Mouse (Mus musculus) embryonic facial prominence, embryonic 12.5 days (tissue): Measurements from ENCODE around the gene Iqsec1. TPM values are rescaled to one million over a fixed set of nuclear protein-coding genes. Genes with fewer than 3 reads are reported as not detected.

Source experiments
- ATAC-seq: fragments of 200-750 bp; cut with Nextera tagmentation; 2 replicates; pipeline ENCODE4 v1.8.0; 2017; ENCODE audit not compliant: insufficient number of reproducible peaks, insufficient read depth, low FRiP score, low TSS enrichment
- H3K27ac ChIP-seq: fragments of 300-500 bp; sonication (generic); 2 replicates; pipeline ENCODE4 v1.5.1; 2016; ENCODE audit warnings: mild to moderate bottlenecking
- H3K27me3 ChIP-seq: fragments of 300-500 bp; sonication (generic); 2 replicates; pipeline ENCODE4 v1.6.1; 2016; ENCODE audit warnings: mild to moderate bottlenecking, moderate library complexity
- H3K36me3 ChIP-seq: fragments of 300-500 bp; sonication (generic); 2 replicates; pipeline ENCODE4 v1.6.1; 2016; ENCODE audit warnings: mild to moderate bottlenecking
- H3K4me1 ChIP-seq: fragments of 300-500 bp; sonication (generic); 2 replicates; pipeline ENCODE4 v1.6.1; 2016
- H3K4me2 ChIP-seq: fragments of 300-500 bp; sonication (generic); replicated peaks from 2 replicates; pipeline ENCODE4 v1.6.1; 2016; ENCODE audit warnings: mild to moderate bottlenecking, moderate library complexity
- H3K4me3 ChIP-seq: fragments of 300-500 bp; sonication (generic); 2 replicates; pipeline ENCODE4 v1.5.1; 2016; ENCODE audit warnings: mild to moderate bottlenecking
- H3K9ac ChIP-seq: fragments of 300-500 bp; sonication (generic); 2 replicates; pipeline ENCODE4 v1.6.1; 2016; ENCODE audit warnings: mild to moderate bottlenecking, moderate library complexity
- H3K9me3 ChIP-seq: fragments of 300-500 bp; sonication (generic); 2 replicates; pipeline ENCODE4 v1.6.1; 2016; ENCODE audit warnings: mild to moderate bottlenecking, moderate library complexity
- WGBS: fragments of 180-500 bp; shearing (Covaris S2); methylation state at CpG from one replicate; pipeline ENCODE4 v1.1.7; 2016; 5-methylcytosine and 5-hydroxymethylcytosine counted together
- polyA plus RNA-seq: library from polyadenylated mRNA; unstranded; fragments of >200 nt; fragmentation: Nextera tagmentation; extraction: Ambion mirVana; gene quantifications from 2 replicates; pipeline ENCODE4 v1.2.1, GENCODE M21; 2016

The Iqsec1 gene
- polyA plus RNA-seq, 1 experiment from 2014 or later, result 11.0 TPM

- Histone ChIP-seq H3K9ac (no peak overlapping the region), H3K4me2 (no peak overlapping the region), H3K9me3 (no peaks in the 10 kb centered on the region), H3K27me3 (peaks cover 5% of the 10 kb centered on the region; the same call in 1 of the 2 replicates), H3K36me3 (no peaks in the 10 kb centered on the region), H3K27ac (no peak overlapping the region), H3K4me3 (no peak overlapping the region), H3K4me1 (peaks cover 14% of the 10 kb centered on the region; the same call in 1 of the 2 replicates)
- ATAC-seq, result no peak
Measured at GRCm38 (mm10) chr6:90734806-90735205, 253.7 kb downstream of the Iqsec1 start.

GRCm38 (mm10) chr6:90731327-90731726 lies 257.2 kb downstream of the Iqsec1 start:
- 14% methylated on average over 4 of the region's 4 CpGs for WGBS
- ATAC-seq, result no peak

GRCm38 (mm10) chr6:90729829-90730228 lies 258.7 kb downstream of the Iqsec1 start:
- Histone ChIP-seq H3K9ac (no peak overlapping the region), H3K4me2 (no peak overlapping the region)
- no peak for ATAC-seq

More at GRCm38 (mm10) chr6:90731327-90731726, 257.2 kb downstream of the Iqsec1 start:
- no peaks in the 10 kb centered on the region for H3K36me3 ChIP-seq
- H3K9ac ChIP-seq, result no peak overlapping the region
- H3K27ac ChIP-seq, result no peak overlapping the region
- no peaks in the 10 kb centered on the region for H3K27me3 ChIP-seq
- no peaks in the 10 kb centered on the region for H3K9me3 ChIP-seq
- no peak overlapping the region for H3K4me3 ChIP-seq
- peaks cover 12% of the 10 kb centered on the region; the same call in 1 of the 2 replicates for H3K4me1 ChIP-seq
- H3K4me2 ChIP-seq, result no peak overlapping the region

GRCm38 (mm10) chr6:90728491-90728931 lies 260.0 kb downstream of the Iqsec1 start:
- 0% methylated on average over 1 of the region's 1 CpGs for WGBS
- H3K4me1 ChIP-seq, result peaks cover 9% of the 10 kb centered on the region; the same call in 1 of the 2 replicates
- no peak overlapping the region for H3K4me3 ChIP-seq
- H3K27me3 ChIP-seq, result no peaks in the 10 kb centered on the region
- no peaks in the 10 kb centered on the region for H3K36me3 ChIP-seq
- no peak overlapping the region for H3K9ac ChIP-seq
- no peak overlapping the region for H3K4me2 ChIP-seq
- ATAC-seq, result peak; percentile 81
- no peak overlapping the region for H3K27ac ChIP-seq
- H3K9me3 ChIP-seq, result no peaks in the 10 kb centered on the region

More at GRCm38 (mm10) chr6:90729829-90730228, 258.7 kb downstream of the Iqsec1 start:
- Histone ChIP-seq H3K27ac (no peak overlapping the region), H3K4me1 (peaks cover 9% of the 10 kb centered on the region; the same call in 1 of the 2 replicates), H3K27me3 (no peaks in the 10 kb centered on the region), H3K9me3 (no peaks in the 10 kb centered on the region), H3K36me3 (no peaks in the 10 kb centered on the region), H3K4me3 (no peak overlapping the region)
- WGBS, result 33% methylated on average over 5 of the region's 5 CpGs

- Histone ChIP-seq H3K9ac (no peak overlapping the region), H3K27me3 (no peaks in the 10 kb centered on the region), H3K4me2 (no peak overlapping the region), H3K4me3 (no peak overlapping the region), H3K9me3 (no peaks in the 10 kb centered on the region), H3K27ac (no peak overlapping the region), H3K36me3 (no peaks in the 10 kb centered on the region), H3K4me1 (peaks cover 9% of the 10 kb centered on the region; the same call in 1 of the 2 replicates)
- 69% methylated on average over 3 of the region's 3 CpGs for WGBS
- ATAC-seq, result no peak
Measured at GRCm38 (mm10) chr6:90727826-90728225, 260.7 kb downstream of the Iqsec1 start.

- H3K4me3 ChIP-seq, result no peak overlapping the region
- no peaks in the 10 kb centered on the region for H3K36me3 ChIP-seq
- WGBS, result 68% methylated on average over 2 of the region's 2 CpGs
- H3K4me1 ChIP-seq, result peaks cover 9% of the 10 kb centered on the region; the same call in 1 of the 2 replicates
- no peaks in the 10 kb centered on the region for H3K9me3 ChIP-seq
- H3K27ac ChIP-seq, result no peak overlapping the region
- ATAC-seq, result no peak
- no peak overlapping the region for H3K4me2 ChIP-seq
- no peak overlapping the region for H3K9ac ChIP-seq
- H3K27me3 ChIP-seq, result no peaks in the 10 kb centered on the region
Measured at GRCm38 (mm10) chr6:90726711-90727122, 261.8 kb downstream of the Iqsec1 start.

GRCm38 (mm10) chr6:90725526-90725925 lies 263.0 kb downstream of the Iqsec1 start:
- Histone ChIP-seq H3K27me3 (no peaks in the 10 kb centered on the region), H3K4me3 (no peak overlapping the region), H3K4me1 (peaks cover 7% of the 10 kb centered on the region; the same call in 1 of the 2 replicates), H3K9ac (no peak overlapping the region), H3K4me2 (no peak overlapping the region), H3K36me3 (no peaks in the 10 kb centered on the region), H3K27ac (no peak overlapping the region), H3K9me3 (no peaks in the 10 kb centered on the region)
- no peak for ATAC-seq
- WGBS, result 42% methylated on average over 1 of the region's 1 CpGs

- WGBS, result 89% methylated on average over 3 of the region's 3 CpGs
- no peak overlapping the region for H3K9ac ChIP-seq
- H3K36me3 ChIP-seq, result no peaks in the 10 kb centered on the region
- no peak for ATAC-seq
- H3K27me3 ChIP-seq, result no peaks in the 10 kb centered on the region
- H3K9me3 ChIP-seq, result no peaks in the 10 kb centered on the region
- no peak overlapping the region for H3K4me3 ChIP-seq
- H3K4me2 ChIP-seq, result no peak overlapping the region
- H3K27ac ChIP-seq, result no peak overlapping the region
- peaks cover 5% of the 10 kb centered on the region; the same call in 1 of the 2 replicates for H3K4me1 ChIP-seq
Measured at GRCm38 (mm10) chr6:90722993-90723392, 265.5 kb downstream of the Iqsec1 start.

- no peaks in the 10 kb centered on the region for H3K27me3 ChIP-seq
- H3K9me3 ChIP-seq, result no peaks in the 10 kb centered on the region
- WGBS, result 58% methylated on average over 5 of the region's 5 CpGs
- no peak for ATAC-seq
- no peak overlapping the region for H3K4me3 ChIP-seq
- no peaks in the 10 kb centered on the region for H3K36me3 ChIP-seq
- H3K9ac ChIP-seq, result no peak overlapping the region
- peaks cover 6% of the 10 kb centered on the region; the same call in 1 of the 2 replicates for H3K4me1 ChIP-seq
- H3K27ac ChIP-seq, result no peak overlapping the region
- no peak overlapping the region for H3K4me2 ChIP-seq
Measured at GRCm38 (mm10) chr6:90720996-90721746, 267.3 kb downstream of the Iqsec1 start.

- Histone ChIP-seq H3K27me3 (no peaks in the 10 kb centered on the region), H3K4me2 (no peak overlapping the region), H3K9me3 (no peaks in the 10 kb centered on the region), H3K9ac (no peak overlapping the region), H3K36me3 (no peaks in the 10 kb centered on the region), H3K4me1 (peaks cover 12% of the 10 kb centered on the region), H3K27ac (no peak overlapping the region), H3K4me3 (no peak overlapping the region)
- 59% methylated on average over 3 of the region's 3 CpGs for WGBS
- ATAC-seq, result no peak
Measured at GRCm38 (mm10) chr6:90720201-90720600, 268.3 kb downstream of the Iqsec1 start.

GRCm38 (mm10) chr6:90719402-90719801 lies 269.1 kb downstream of the Iqsec1 start:
- H3K27me3 ChIP-seq, result no peaks in the 10 kb centered on the region
- no peaks in the 10 kb centered on the region for H3K36me3 ChIP-seq
- ATAC-seq, result no peak
- no peak overlapping the region for H3K4me2 ChIP-seq
- H3K9me3 ChIP-seq, result no peaks in the 10 kb centered on the region
- H3K4me1 ChIP-seq, result peaks cover 18% of the 10 kb centered on the region
- WGBS, result 86% methylated on average over 6 of the region's 6 CpGs
- no peak overlapping the region for H3K4me3 ChIP-seq
- H3K27ac ChIP-seq, result no peak overlapping the region
- H3K9ac ChIP-seq, result no peak overlapping the region

GRCm38 (mm10) chr6:90718477-90718876 lies 270.0 kb downstream of the Iqsec1 start:
- H3K4me2 ChIP-seq, result no peak overlapping the region
- peaks cover 24% of the 10 kb centered on the region for H3K4me1 ChIP-seq
- no peak overlapping the region for H3K9ac ChIP-seq
- WGBS, result 76% methylated on average over 3 of the region's 3 CpGs
- H3K27ac ChIP-seq, result no peak overlapping the region
- H3K27me3 ChIP-seq, result no peaks in the 10 kb centered on the region
- ATAC-seq, result no peak
- no peaks in the 10 kb centered on the region for H3K36me3 ChIP-seq
- no peaks in the 10 kb centered on the region for H3K9me3 ChIP-seq
- no peak overlapping the region for H3K4me3 ChIP-seq
